Mouse (Mus musculus) MEL (cell line): ENCODE data around the gene Mgl2.

ENCODE experiments used
- CTCF ChIP-seq, 3 experiments: IDR thresholded peaks in 2 of 3; conservative IDR thresholded peaks in 1 of 3; 2 replicates each; pipeline ENCODE4 v1.5.1; 2011 to 2012; ENCODE audit warnings: low read length in 3 of 3, low read depth in 2 of 3, mild to moderate bottlenecking in 2 of 3, improper control_type of control experiment in 1 of 3, inconsistent platforms in 1 of 3, mixed read lengths in 1 of 3, moderate library complexity in 1 of 3; ENCODE audit not compliant: control insufficient read depth in 1 of 3, insufficient read depth in 1 of 3, poor library complexity in 1 of 3, severe bottlenecking in 1 of 3
- EP300 ChIP-seq, 2 experiments: IDR thresholded peaks; 2 replicates each; pipeline ENCODE4 v1.6.1; 2011; ENCODE audit warnings: improper control_type of control experiment in 2 of 2, low read length in 2 of 2, low read depth in 1 of 2, mild to moderate bottlenecking in 1 of 2
- GABPA ChIP-seq: IDR thresholded peaks from 2 replicates; pipeline ENCODE4 v1.6.1; 2012; ENCODE audit warnings: low read depth, mild to moderate bottlenecking, inconsistent platforms, low read length, improper control_type of control experiment, moderate library complexity
- MXI1 ChIP-seq: IDR thresholded peaks from 2 replicates; pipeline ENCODE4 v1.6.1; 2011; ENCODE audit warnings: mild to moderate bottlenecking, low read depth, low read length, improper control_type of control experiment
- TBP ChIP-seq: IDR thresholded peaks from 2 replicates; pipeline ENCODE4 v1.8.0; 2011; ENCODE audit warnings: low read depth, low read length, improper control_type of control experiment

GRCm38 (mm10) chr11:70174491-70174890 lies 44.4 kb downstream of the Mgl2 start:
- TF ChIP-seq CTCF (IDR thresholded peaks at IDR 0.05 in 2 of 3, conservative IDR thresholded peaks at IDR 0.05 in 1 of 3; ENCODE audit: control insufficient read depth in 1 of 3, insufficient read depth in 1 of 3, low read depth in 2 of 3, low read length in 3 of 3, poor library complexity in 1 of 3, severe bottlenecking in 1 of 3), result no peak
- no peak for TF ChIP-seq GABPA
- no peak for TF ChIP-seq TBP
- no peak for TF ChIP-seq MXI1
- TF ChIP-seq EP300 (IDR thresholded peaks at IDR 0.05; ENCODE audit: low read depth in 1 of 2, low read length in 2 of 2), result no peak
